8 mouse cellular contexts compared by ENCODE assay signal in the genomic region with DNA sequence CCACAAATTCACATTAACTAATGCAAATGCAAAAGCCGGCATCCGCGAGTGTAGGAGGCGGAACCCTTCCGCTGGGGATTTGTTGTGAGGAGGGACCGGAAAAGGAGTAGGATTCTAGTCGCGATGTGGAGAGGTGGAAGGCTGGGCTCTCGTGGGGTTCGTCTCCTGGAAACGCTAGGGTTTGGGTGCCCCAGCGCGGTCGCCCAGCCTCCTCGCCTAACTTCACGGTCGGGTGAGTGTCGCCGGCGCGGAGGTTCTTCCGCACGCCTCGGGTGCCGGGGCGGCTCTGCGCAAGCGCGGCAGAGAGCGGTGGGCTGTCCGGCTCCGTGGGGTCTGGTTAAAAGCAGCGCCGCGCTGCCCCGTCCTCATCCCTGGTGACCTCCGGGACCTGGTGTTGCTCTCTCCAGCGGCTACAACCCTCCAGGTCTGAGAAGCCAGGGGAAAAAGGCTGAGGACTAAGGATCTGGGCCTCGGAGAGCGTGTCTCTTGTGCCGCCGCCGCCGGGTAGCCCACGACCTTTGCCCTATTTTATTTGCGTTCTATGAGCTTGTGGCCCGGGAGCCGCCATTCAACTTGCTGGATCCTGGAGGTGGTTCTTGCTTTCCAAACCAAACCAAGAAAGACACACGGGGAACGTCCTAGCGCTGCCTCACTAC. TPM values are rescaled to one million over a fixed set of nuclear protein-coding genes. Genes with fewer than 3 reads are reported as not detected.
A peak's percentile ranks its signal among the peaks of the same experiment; 100 is the strongest.
DNase-seq lines count a peak whose midpoint lies in the region; ATAC-seq lines count a peak whose summit lies in the region.

A gene (plus strand): TSS at position 109 of the 656 bp plus-strand sequence.

- peak within 1 kb of the TSS; percentile 60 for H3K9ac ChIP-seq in hindbrain, embryonic 16.5 days (ENCODE audit: low read depth, low read length)

- DNase-seq in T-cell, adult 2 months (ENCODE audit: low spot score) = peak; percentile 81
- peak; percentile 75 to 81 for DNase-seq in cerebellum, postnatal 36 days
- peak; percentile 73 for DNase-seq in gastrocnemius, adult 18-20 months (ENCODE audit: low spot score)
- peak; percentile 78 to 89 for DNase-seq in left cerebral cortex, adult 18-20 months (ENCODE audit: low spot score in 2 of 2)
- peak; percentile 89 for DNase-seq in right cerebral cortex, adult 18-20 months
- DNase-seq in urinary bladder, postnatal 10 days (ENCODE audit: low spot score) = peak; percentile 32

- peak within 1 kb of the TSS; percentile 74 for H3K4me2 ChIP-seq in hindbrain, embryonic 16.5 days (ENCODE audit: low read length)

- H3K27ac ChIP-seq in hindbrain, embryonic 16.5 days (ENCODE audit: low read depth, low read length) = peak within 1 kb of the TSS; percentile 81
- peak within 1 kb of the TSS; percentile 60 for H3K27ac ChIP-seq in macrophage

- peaks cover 4% of the 10 kb centered on the region; the same call in 1 of the 2 replicates for H3K4me1 ChIP-seq in hindbrain, embryonic 16.5 days (ENCODE audit: control insufficient read depth, insufficient read depth, low read depth, low read length)

- no peaks in the 10 kb centered on the region for H3K36me3 ChIP-seq in hindbrain, embryonic 16.5 days (ENCODE audit: control insufficient read depth, insufficient read depth, low read length)
- H3K36me3 ChIP-seq in macrophage (ENCODE audit: inconsistent target) = peaks cover 14% of the 10 kb centered on the region

- peak within 1 kb of the TSS; percentile 46 for H3K4me3 ChIP-seq in hindbrain, embryonic 16.5 days (ENCODE audit: low read length)
- peak within 1 kb of the TSS; percentile 73 for H3K4me3 ChIP-seq in macrophage (ENCODE audit: inconsistent target)

- peak; percentile 97 for ATAC-seq in hindbrain, embryonic 16.5 days

- no peaks in the 10 kb centered on the region for H3K27me3 ChIP-seq in hindbrain, embryonic 16.5 days (replicated peaks; ENCODE audit: control insufficient read depth, insufficient read depth, low read length)

- WGBS in hindbrain, embryonic 16.5 days = under 1% methylated on average over 47 of the region's 51 CpGs
- WGBS in macrophage (ENCODE audit: missing documents) = under 1% methylated on average over 51 of the region's 51 CpGs

- no peaks in the 10 kb centered on the region for H3K79me2 ChIP-seq in macrophage (ENCODE audit: inconsistent target)

- H3K9me3 ChIP-seq in hindbrain, embryonic 16.5 days (ENCODE audit: control insufficient read depth, low read length) = no peaks in the 10 kb centered on the region

RNA-seq across cellular contexts. Expression of the gene that starts here (rescaled TPM):
- total RNA-seq in gastrocnemius, adult 18-20 months (2021) = 10 to 100 TPM; 15.1 to 16.2 TPM
- polyA plus RNA-seq in hindbrain, embryonic 16.5 days (2015; fragmentation: Nextera tagmentation; extraction: Ambion mirVana) = 15.9 TPM in 2 replicates
- total RNA-seq in left cerebral cortex, adult 18-20 months (2021) = 10 to 100 TPM; 12.0 to 15.2 TPM
- 10 to 100 TPM in 9 of 26 experiments, 1 to 10 TPM in 17; 2.2 to 14.5 (median 8.6) TPM for total RNA-seq in macrophage (2018; cell fraction: chromatin; rRNA removed)
- 1 to 10 TPM; 4.8 to 7.8 (median 6.1) TPM for total RNA-seq in macrophage (2018; cell fraction: cytosol; rRNA removed)
- 10 to 100 TPM in 1 of 26 experiments, 1 to 10 TPM in 25; 1.7 to 11.4 (median 5.3) TPM for total RNA-seq in macrophage (2018; cell fraction: nucleus; rRNA removed)
- 5.3 to 9.8 TPM (median 7.6 TPM) in 3 replicates for polyA plus RNA-seq in macrophage (2018)

Comparison
In these comparisons a context has a peak if more than half of its experiments do, and no peak if none do; other contexts are left out.
1. Peak in every context shown above with its lines: DNase-seq, ATAC-seq, H3K4me3 ChIP-seq and H3K27ac ChIP-seq.
2. DNase-seq: peak in every context shown above with its lines; median percentile 89 in right cerebral cortex, adult 18-20 months; 84 in left cerebral cortex, adult 18-20 months; 81 in T-cell, adult 2 months; 78 in cerebellum, postnatal 36 days; 73 in gastrocnemius, adult 18-20 months; 32 in urinary bladder, postnatal 10 days.